Mouse (Mus musculus) right cerebral cortex, adult 2 months (tissue): ENCODE results near the gene Nfe2l1.
"Not testable (repeated sequence)": the region's sequence is repeated elsewhere in the genome, so short reads cannot be mapped to it uniquely, and the experiment has no call there.

ENCODE experiments used
- DNase-seq, 2 experiments: peaks; one replicate each; pipeline ENCODE4 v3.0.0; 2021 to 2022; ENCODE audit warnings: low spot score in 2 of 2

The Nfe2l1 gene

GRCm38 (mm10) chr11:96780306-96780705 is 49.5 kb downstream of the Nfe2l1 start:
- no peak for DNase-seq

GRCm38 (mm10) chr11:96778061-96778627 is 51.6 kb downstream of the Nfe2l1 start:
- DNase-seq: not testable (repeated sequence)

- DNase-seq: peak; percentile 99 to 100
Observed at GRCm38 (mm10) chr11:96776968-96777962, 52.5 kb downstream of the Nfe2l1 start, which contains the start of gene Snx11. Snx11 (minus strand) TSS chr11:96777559.

- no peak for DNase-seq
Observed at GRCm38 (mm10) chr11:96776068-96776467, 53.7 kb downstream of the Nfe2l1 start.

- no peak for DNase-seq
Observed at GRCm38 (mm10) chr11:96775665-96776064, 54.1 kb downstream of the Nfe2l1 start.

- DNase-seq: no peak
Observed at GRCm38 (mm10) chr11:96775063-96775462, 54.7 kb downstream of the Nfe2l1 start.

- DNase-seq: no peak
Observed at GRCm38 (mm10) chr11:96774536-96774935, 55.2 kb downstream of the Nfe2l1 start.

- DNase-seq: no peak
Observed at GRCm38 (mm10) chr11:96772413-96772812, 57.4 kb downstream of the Nfe2l1 start.

- no peak for DNase-seq
Observed at GRCm38 (mm10) chr11:96771274-96771975, 58.3 kb downstream of the Nfe2l1 start.

GRCm38 (mm10) chr11:96768240-96768639 is 61.5 kb downstream of the Nfe2l1 start:
- DNase-seq: no peak
